Mouse (Mus musculus): ENCODE results near the gene Myo6. TPM values are rescaled to one million over a fixed set of nuclear protein-coding genes. Genes with fewer than 3 reads are reported as not detected.

The Myo6 gene
- polyA plus RNA-seq, 1 experiment from 2014 or later: 14.8 TPM

Other genes starting within 250 kb of the Myo6 start
- 26.5 and 28.0 TPM in 2 replicates for gene Filip1, start 152.2 kb upstream of the Myo6 start, polyA plus RNA-seq (2016; fragmentation: Nextera tagmentation; extraction: Ambion mirVana)
- gene Senp6, start 98.1 kb upstream of the Myo6 start, polyA plus RNA-seq (2016; fragmentation: Nextera tagmentation; extraction: Ambion mirVana): 46.5 and 55.4 TPM in 2 replicates

Measured in heart, embryonic 12.5 days (tissue).